In the genomic region with DNA sequence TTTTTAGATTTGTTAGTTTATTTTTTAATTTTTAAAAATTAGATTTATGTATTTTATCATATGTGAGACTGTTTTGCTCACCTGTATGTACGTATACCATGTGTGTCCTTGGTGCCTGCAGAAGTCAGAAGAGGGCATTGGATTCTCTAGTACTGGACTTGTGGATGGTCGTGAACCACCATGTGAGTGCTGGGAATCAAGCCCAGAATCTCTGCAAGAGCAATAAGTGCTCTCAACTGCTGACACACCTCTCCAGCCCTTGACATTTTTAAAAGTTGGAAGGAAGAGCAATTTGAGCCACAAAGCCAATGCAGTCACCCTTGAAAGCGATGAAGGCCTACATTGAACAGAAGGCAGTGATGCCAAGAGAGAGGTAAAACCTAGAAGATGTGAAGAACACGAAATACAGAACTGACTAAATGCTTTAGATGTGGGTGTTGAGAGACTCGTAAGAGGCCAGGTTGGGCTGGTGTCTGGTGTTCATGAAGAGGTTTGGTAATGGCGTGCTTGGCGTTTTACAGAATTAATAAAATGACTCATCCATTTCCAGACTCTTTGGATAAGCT, we compare ENCODE assay signal across 26 mouse cellular contexts.
A peak's percentile ranks its signal among the peaks of the same experiment; 100 is the strongest.
DNase-seq lines count a peak whose midpoint lies in the region; ATAC-seq and TF ChIP-seq lines count a peak whose summit lies in the region.
"Had no signal": no experiment of that assay in that cellular context is flagged by ENCODE, and none has a peak within 500 bp of the region (broad histone marks: within the 10 kb centered on the region; RNA-seq: fewer than 3 reads in every experiment).

No protein-coding gene starts in this region.

- TF ChIP-seq POLR2A in cerebellum, adult 2 months (IDR thresholded peaks at IDR 0.05; ENCODE audit: borderline replicate concordance, insufficient read depth, low read length) = no peak

- no peak overlapping the region for H3K9ac ChIP-seq in forebrain, embryonic 16.5 days (replicated peaks; ENCODE audit: low read depth, low read length)
- H3K9ac ChIP-seq: embryonic facial prominence, embryonic 13.5 days; forebrain, embryonic 15.5 days; heart, embryonic 13.5 days; hindbrain, embryonic 15.5 days; limb, embryonic 13.5 days; midbrain, embryonic 15.5 days had no signal

- no peak overlapping the region for H3K27ac ChIP-seq in forebrain, embryonic 16.5 days (ENCODE audit: low read length)
- H3K27ac ChIP-seq in cerebellum, adult 2 months (ENCODE audit: insufficient read depth, low read length) = no peak overlapping the region
- H3K27ac ChIP-seq: embryonic facial prominence, embryonic 13.5 days; forebrain, embryonic 10.5 days; forebrain, embryonic 15.5 days; heart, embryonic 13.5 days; hindbrain, embryonic 15.5 days; limb, embryonic 13.5 days; midbrain, embryonic 15.5 days had no signal

- no peak for TF ChIP-seq CTCF in cerebellum, adult 2 months (IDR thresholded peaks at IDR 0.05; ENCODE audit: borderline replicate concordance, insufficient read depth, low read depth, low read length)

- H3K4me1 ChIP-seq in forebrain, embryonic 16.5 days (replicated peaks; ENCODE audit: control insufficient read depth, insufficient read depth, low read length) = peaks cover 14% of the 10 kb centered on the region
- H3K4me1 ChIP-seq in cerebellum, adult 2 months (ENCODE audit: control insufficient read depth, insufficient read depth, low read length) = peaks cover 17% of the 10 kb centered on the region

- peak; percentile 67 for DNase-seq in adrenal gland, adult 2 months
- DNase-seq in adrenal gland, postnatal 4 days (ENCODE audit: low spot score in 2 of 2) = no peak
- peak; percentile 32 for DNase-seq in 3134 (ENCODE audit: extremely low read depth, insufficient read length, low spot score)
- peak; percentile 12 for DNase-seq in adrenal gland, postnatal 10 days
- peak; percentile 21 for DNase-seq in lung, postnatal 10 days
- DNase-seq in cerebellum, postnatal 36 days = no peak
- no peak for DNase-seq in cerebellum, adult 2 months
- DNase-seq: cerebellum, adult 11 months; cerebellum, adult 9-11 months; heart, postnatal 10 days; kidney, adult 11 months; kidney, postnatal 25 days; right cerebral cortex, adult 18-20 months; spleen, adult 18-20 months; thymus, postnatal 25 days had no signal

- no peak overlapping the region for H3K4me2 ChIP-seq in forebrain, embryonic 16.5 days (ENCODE audit: low read length)
- H3K4me2 ChIP-seq: embryonic facial prominence, embryonic 13.5 days; forebrain, embryonic 15.5 days; heart, embryonic 13.5 days; hindbrain, embryonic 15.5 days; limb, embryonic 13.5 days; liver, embryonic 11.5 days; midbrain, embryonic 15.5 days had no signal

- H3K36me3 ChIP-seq in forebrain, embryonic 16.5 days (ENCODE audit: control insufficient read depth, insufficient read depth) = no peaks in the 10 kb centered on the region
- H3K36me3 ChIP-seq: embryonic facial prominence, embryonic 13.5 days; forebrain, embryonic 10.5 days; forebrain, embryonic 15.5 days; heart, embryonic 13.5 days; hindbrain, embryonic 15.5 days; limb, embryonic 13.5 days; midbrain, embryonic 15.5 days had no signal

- H3K4me3 ChIP-seq in forebrain, embryonic 16.5 days (replicated peaks; ENCODE audit: low read length) = no peak overlapping the region
- no peak overlapping the region for H3K4me3 ChIP-seq in cerebellum, adult 2 months (replicated peaks; ENCODE audit: insufficient read depth, low read depth, low read length)
- H3K4me3 ChIP-seq: embryonic facial prominence, embryonic 13.5 days; forebrain, embryonic 10.5 days; forebrain, embryonic 15.5 days; heart, embryonic 13.5 days; hindbrain, embryonic 15.5 days; limb, embryonic 13.5 days; midbrain, embryonic 15.5 days had no signal

- no peaks in the 10 kb centered on the region for H3K27me3 ChIP-seq in forebrain, embryonic 16.5 days (replicated peaks; ENCODE audit: control insufficient read depth, insufficient read depth, low read length)
- H3K27me3 ChIP-seq in cerebellum, adult 2 months (ENCODE audit: control insufficient read depth, insufficient read depth, low read length) = no peaks in the 10 kb centered on the region
- H3K27me3 ChIP-seq: embryonic facial prominence, embryonic 13.5 days; forebrain, embryonic 15.5 days; heart, embryonic 13.5 days; hindbrain, embryonic 15.5 days; limb, embryonic 13.5 days; midbrain, embryonic 15.5 days had no signal

- no peaks in the 10 kb centered on the region for H3K9me3 ChIP-seq in forebrain, embryonic 16.5 days (ENCODE audit: control insufficient read depth, low read length)
- H3K9me3 ChIP-seq: embryonic facial prominence, embryonic 13.5 days; forebrain, embryonic 10.5 days; forebrain, embryonic 15.5 days; heart, embryonic 13.5 days; hindbrain, embryonic 15.5 days; limb, embryonic 13.5 days; midbrain, embryonic 15.5 days had no signal

- 92% methylated on average over 7 of the region's 7 CpGs for WGBS in forebrain, embryonic 16.5 days
- 61% methylated on average over 7 of the region's 7 CpGs for WGBS in cerebellum, adult 2 months

- no peak for ATAC-seq in forebrain, embryonic 16.5 days
- ATAC-seq: activated CD4-positive, CD25-positive, alpha-beta regulatory T cell, adult 4 months; forebrain, embryonic 15.5 days; inflammation-experienced regulatory T-cells, adult 6 months; midbrain, embryonic 15.5 days had no signal

Comparison
In these comparisons a context has a peak if more than half of its experiments do, and no peak if none do; other contexts are left out.
1. DNase-seq: peak in adrenal gland, adult 2 months (single experiment), 3134 (single experiment), adrenal gland, postnatal 10 days (single experiment) and lung, postnatal 10 days (single experiment); none in adrenal gland, postnatal 4 days (0 of 2), cerebellum, postnatal 36 days (0 of 2) and cerebellum, adult 2 months (0 of 2).